Mouse (Mus musculus) midbrain, embryonic 11.5 days (tissue): ENCODE data around the gene Cadm1. TPM values are rescaled to one million over a fixed set of nuclear protein-coding genes. Genes with fewer than 3 reads are reported as not detected.

Experiments
- ATAC-seq: fragments of 200-750 bp; cut with Nextera tagmentation; 2 replicates; pipeline ENCODE4 v1.8.0; 2017; ENCODE audit warnings: moderate TSS enrichment, moderate library complexity; ENCODE audit not compliant: low FRiP score
- DNase-seq: peaks from one replicate; pipeline ENCODE4 v3.0.0; 2015; ENCODE audit warnings: low spot score; ENCODE audit errors: missing footprints
- H3K27ac ChIP-seq: fragments of 300-500 bp; sonication (generic); 2 replicates; pipeline ENCODE4 v1.5.1; 2014; ENCODE audit warnings: low read depth, low read length
- H3K27me3 ChIP-seq: fragments of 300-500 bp; sonication (generic); 2 replicates; pipeline ENCODE4 v1.6.1; 2014; ENCODE audit warnings: mild to moderate bottlenecking, low read length, moderate library complexity, mixed read lengths; ENCODE audit not compliant: control insufficient read depth, insufficient read depth
- H3K36me3 ChIP-seq: fragments of 300-500 bp; sonication (generic); 2 replicates; pipeline ENCODE4 v1.6.1; 2014; ENCODE audit warnings: mild to moderate bottlenecking, low read length, moderate library complexity, mixed read lengths; ENCODE audit not compliant: control insufficient read depth, insufficient read depth
- H3K4me1 ChIP-seq: fragments of 300-500 bp; sonication (generic); 2 replicates; pipeline ENCODE4 v1.6.1; 2014; ENCODE audit warnings: low read length; ENCODE audit not compliant: control insufficient read depth, insufficient read depth
- H3K4me2 ChIP-seq: fragments of 300-500 bp; sonication (generic); 2 replicates; pipeline ENCODE4 v1.6.1; 2014; ENCODE audit warnings: mild to moderate bottlenecking, moderate library complexity
- H3K4me3 ChIP-seq: fragments of 300-500 bp; sonication (generic); 2 replicates; pipeline ENCODE4 v1.5.1; 2014; ENCODE audit warnings: low read depth, low read length
- H3K9ac ChIP-seq: fragments of 300-500 bp; sonication (generic); 2 replicates; pipeline ENCODE4 v1.6.1; 2014; ENCODE audit warnings: low read length
- H3K9me3 ChIP-seq: fragments of 300-500 bp; sonication (generic); 2 replicates; pipeline ENCODE4 v1.6.1; 2016; ENCODE audit warnings: low read length; ENCODE audit not compliant: control insufficient read depth
- WGBS: fragments of 180-500 bp; shearing (Covaris S2); extraction: QIAGEN DNeasy Blood & Tissue Kit; methylation state at CpG from one replicate; pipeline ENCODE4 v1.1.7; 2014; 5-methylcytosine and 5-hydroxymethylcytosine counted together
- polyA plus RNA-seq: library from polyadenylated mRNA; unstranded; fragments of >200 nt; fragmentation: Nextera tagmentation; extraction: Ambion mirVana; gene quantifications from 2 replicates; pipeline ENCODE4 v1.2.1, GENCODE M21; 2014

Gene Cadm1
- polyA plus RNA-seq, 1 experiment from 2014 or later, result 90.9 TPM

- Histone ChIP-seq H3K4me3 (no peak overlapping the region), H3K36me3 (no peaks in the 10 kb centered on the region), H3K9me3 (no peaks in the 10 kb centered on the region; the same call in 1 of the 2 replicates), H3K4me2 (no peak overlapping the region), H3K27me3 (no peaks in the 10 kb centered on the region), H3K9ac (no peak overlapping the region), H3K4me1 (0 out of 2 replicates have a peak, but pooled peaks cover 4% of the 10 kb centered on the region), H3K27ac (no peak overlapping the region)
- ATAC-seq (no peak), DNase-seq (no peak)
- 92% methylated on average over 17 of the region's 17 CpGs for WGBS
Observed at GRCm38 (mm10) chr9:47624565-47625520, 94.9 kb downstream of the Cadm1 start.

DNA sequence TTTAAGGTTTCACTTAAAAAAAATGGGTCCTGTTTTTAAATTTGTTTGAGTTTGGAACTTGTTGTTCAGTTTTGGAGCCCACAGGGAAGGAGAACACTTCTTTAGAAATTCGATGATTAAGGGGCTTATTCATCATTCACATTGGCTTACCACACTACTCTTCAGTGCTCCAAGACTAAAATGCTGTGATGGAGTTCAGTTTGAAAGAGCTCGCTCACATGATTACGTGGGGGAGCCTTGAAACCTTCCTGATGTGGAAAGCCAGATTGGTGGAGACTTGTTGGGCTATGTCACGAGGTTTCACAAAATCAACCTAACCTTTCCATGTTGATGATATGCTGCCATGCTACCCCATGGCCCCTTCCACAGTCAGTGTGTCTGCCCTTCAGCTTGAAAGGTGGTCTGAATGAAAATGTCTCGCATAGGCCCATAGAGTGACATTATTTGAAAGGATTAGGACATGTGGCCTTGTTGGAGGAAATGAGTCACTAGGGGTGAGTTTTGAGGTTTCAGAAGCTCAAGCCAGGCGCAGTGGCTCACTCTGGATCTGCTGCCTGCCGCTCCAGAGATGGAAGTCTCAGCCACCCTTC lies 95.7 kb downstream of the Cadm1 start:
- Histone ChIP-seq H3K27ac (no peak overlapping the region), H3K4me3 (no peak overlapping the region), H3K4me2 (no peak overlapping the region), H3K27me3 (no peaks in the 10 kb centered on the region), H3K4me1 (0 out of 2 replicates have a peak, but pooled peaks cover 4% of the 10 kb centered on the region), H3K9ac (no peak overlapping the region), H3K9me3 (no peaks in the 10 kb centered on the region; the same call in 1 of the 2 replicates), H3K36me3 (no peaks in the 10 kb centered on the region)
- ATAC-seq, result no peak
- WGBS, result 90% methylated on average over 7 of the region's 7 CpGs
- no peak for DNase-seq

DNA sequence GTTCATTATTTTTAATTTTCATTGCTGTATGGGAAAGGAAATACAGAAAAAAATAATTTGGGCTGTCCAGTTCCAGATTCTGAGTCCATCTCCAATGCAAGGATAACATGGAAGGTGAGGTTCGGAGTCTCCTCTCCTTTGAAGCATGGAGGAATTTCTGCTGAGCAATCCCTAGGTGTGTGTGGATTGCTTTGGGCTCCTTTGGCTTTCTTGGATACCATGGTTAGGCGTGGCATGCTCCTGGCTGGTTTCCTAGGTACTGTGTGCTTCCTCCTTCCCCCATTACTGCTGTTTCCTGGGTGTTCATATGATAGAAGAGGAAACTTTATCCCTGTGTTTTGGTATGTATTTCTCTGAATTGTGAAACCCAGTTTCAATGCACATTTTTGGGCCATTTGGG lies 98.0 kb downstream of the Cadm1 start:
- DNase-seq (no peak), ATAC-seq (no peak)
- Histone ChIP-seq H3K4me2 (no peak overlapping the region), H3K4me1 (0 out of 2 replicates have a peak, but pooled peaks cover 4% of the 10 kb centered on the region), H3K9ac (no peak overlapping the region), H3K9me3 (no peaks in the 10 kb centered on the region; the same call in 1 of the 2 replicates), H3K4me3 (no peak overlapping the region), H3K36me3 (no peaks in the 10 kb centered on the region), H3K27ac (no peak overlapping the region), H3K27me3 (no peaks in the 10 kb centered on the region)
- 95% methylated on average over 2 of the region's 2 CpGs for whole genome bisulfite sequencing

GRCm38 (mm10) chr9:47628550-47628949 lies 98.6 kb downstream of the Cadm1 start:
- WGBS, result 93% methylated on average over 1 of the region's 1 CpGs
- DNase-seq, result no peak
- Histone ChIP-seq H3K4me2 (no peak overlapping the region), H3K9me3 (no peaks in the 10 kb centered on the region; the same call in 1 of the 2 replicates), H3K36me3 (no peaks in the 10 kb centered on the region), H3K4me1 (0 out of 2 replicates have a peak, but pooled peaks cover 2% of the 10 kb centered on the region), H3K27me3 (no peaks in the 10 kb centered on the region), H3K4me3 (no peak overlapping the region), H3K9ac (no peak overlapping the region), H3K27ac (no peak overlapping the region)
- no peak for ATAC-seq

GRCm38 (mm10) chr9:47634695-47635094 lies 104.7 kb downstream of the Cadm1 start:
- ATAC-seq (no peak), DNase-seq (no peak)
- Histone ChIP-seq H3K9me3 (no peaks in the 10 kb centered on the region), H3K36me3 (no peaks in the 10 kb centered on the region), H3K27me3 (no peaks in the 10 kb centered on the region), H3K9ac (no peak overlapping the region), H3K4me2 (no peak overlapping the region), H3K27ac (no peak overlapping the region), H3K4me3 (no peak overlapping the region), H3K4me1 (no peaks in the 10 kb centered on the region)
- WGBS, result 79% methylated on average over 3 of the region's 3 CpGs

DNA sequence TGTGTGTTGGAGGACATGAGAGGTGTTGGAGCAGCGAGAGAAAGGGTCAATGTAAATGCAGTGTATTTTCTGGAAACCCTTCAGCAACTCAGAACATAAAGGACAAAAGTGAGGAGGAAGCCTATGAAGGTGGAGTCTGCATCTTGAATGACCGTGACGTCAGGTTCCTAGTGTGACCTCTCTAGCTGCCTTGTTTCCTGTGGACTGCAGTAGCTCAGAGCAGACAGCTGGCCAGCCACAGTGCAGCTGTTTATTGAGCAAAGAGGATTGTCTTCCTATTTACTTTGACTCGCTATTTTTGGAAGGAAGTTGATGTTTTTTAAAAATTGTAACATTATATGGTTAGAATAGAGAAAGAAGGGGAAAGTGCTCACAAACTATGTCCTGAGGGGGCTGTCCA lies 112.7 kb downstream of the Cadm1 start:
- no peaks in the 10 kb centered on the region for H3K4me1 ChIP-seq
- no peak for ATAC-seq
- H3K36me3 ChIP-seq, result no peaks in the 10 kb centered on the region
- no peaks in the 10 kb centered on the region for H3K27me3 ChIP-seq
- H3K9me3 ChIP-seq, result no peaks in the 10 kb centered on the region
- DNase-seq, result no peak
- H3K4me3 ChIP-seq, result no peak overlapping the region
- no peak overlapping the region for H3K27ac ChIP-seq
- no peak overlapping the region for H3K9ac ChIP-seq
- no peak overlapping the region for H3K4me2 ChIP-seq
- 67% methylated on average over 4 of the region's 4 CpGs for WGBS

DNA sequence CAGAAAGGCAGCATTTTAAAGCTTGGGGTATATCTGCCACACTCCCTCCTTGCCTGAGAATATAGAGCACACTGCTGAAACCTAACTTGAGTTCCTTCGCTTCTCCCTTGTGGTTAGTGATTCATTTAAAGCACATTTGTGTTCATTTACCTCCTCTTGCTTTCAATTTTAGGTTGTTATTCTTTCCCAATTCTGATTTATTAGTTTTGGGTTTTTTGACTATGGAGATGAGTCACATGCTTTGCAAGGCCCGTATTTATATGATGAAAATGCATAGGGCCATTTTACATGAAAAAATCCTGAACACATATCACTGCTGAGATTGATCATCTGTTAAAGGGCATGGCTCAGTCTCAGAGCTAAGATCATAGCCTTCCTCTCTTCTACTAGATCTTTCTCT lies 115.1 kb downstream of the Cadm1 start:
- Histone ChIP-seq H3K4me3 (no peak overlapping the region), H3K4me2 (no peak overlapping the region), H3K27me3 (no peaks in the 10 kb centered on the region), H3K9ac (no peak overlapping the region), H3K4me1 (no peaks in the 10 kb centered on the region), H3K9me3 (no peaks in the 10 kb centered on the region), H3K27ac (no peak overlapping the region), H3K36me3 (no peaks in the 10 kb centered on the region)
- WGBS, result 87% methylated on average over 2 of the region's 2 CpGs
- DNase-seq (no peak), ATAC-seq (no peak)

- 95% methylated on average over 11 of the region's 11 CpGs for WGBS
Observed at GRCm38 (mm10) chr9:47651431-47651830, 121.5 kb downstream of the Cadm1 start.

GRCm38 (mm10) chr9:47652203-47652602 lies 122.2 kb downstream of the Cadm1 start:
- H3K4me2 ChIP-seq, result no peak overlapping the region
- H3K36me3 ChIP-seq, result no peaks in the 10 kb centered on the region
- H3K9me3 ChIP-seq, result no peaks in the 10 kb centered on the region
- no peaks in the 10 kb centered on the region for H3K27me3 ChIP-seq
- no peak overlapping the region for H3K9ac ChIP-seq
- no peak for ATAC-seq
- H3K27ac ChIP-seq, result no peak overlapping the region
- no peaks in the 10 kb centered on the region for H3K4me1 ChIP-seq
- H3K4me3 ChIP-seq, result no peak overlapping the region
- WGBS, result 86% methylated on average over 5 of the region's 5 CpGs
- DNase-seq, result no peak

More at GRCm38 (mm10) chr9:47651431-47651830, 121.5 kb downstream of the Cadm1 start:
- Histone ChIP-seq H3K9ac (no peak overlapping the region), H3K9me3 (no peaks in the 10 kb centered on the region), H3K36me3 (no peaks in the 10 kb centered on the region), H3K4me1 (no peaks in the 10 kb centered on the region), H3K27me3 (no peaks in the 10 kb centered on the region), H3K4me3 (no peak overlapping the region), H3K4me2 (no peak overlapping the region), H3K27ac (no peak overlapping the region)
- ATAC-seq (no peak), DNase-seq (no peak)
